8 mouse cellular contexts compared by ENCODE assay signal in the genomic region with DNA sequence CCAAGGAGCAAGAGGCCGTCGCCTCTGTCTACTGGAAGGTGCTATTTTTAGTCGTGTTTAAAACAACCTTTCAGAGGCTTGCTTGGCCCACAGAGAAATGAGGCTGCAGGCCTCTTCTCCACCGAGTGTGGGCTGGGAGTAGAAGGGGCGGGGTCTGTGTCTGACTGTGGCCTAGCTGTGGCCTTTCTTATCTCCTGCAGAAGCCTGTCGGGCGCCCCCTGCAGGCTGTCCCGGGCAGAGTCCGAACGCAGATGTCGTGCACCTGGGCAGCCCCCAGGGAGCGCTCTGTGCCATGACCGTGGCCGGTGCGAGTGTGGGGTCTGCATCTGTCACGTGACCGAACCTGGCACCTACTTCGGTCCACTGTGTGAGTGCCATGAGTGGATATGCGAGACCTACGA. TPM values are rescaled to one million over a fixed set of nuclear protein-coding genes. Genes with fewer than 3 reads are reported as not detected.
DNase-seq lines count a peak whose midpoint lies in the region; ATAC-seq lines count a peak whose summit lies in the region.

No protein-coding gene starts in this region.

- H3K27ac ChIP-seq in liver, embryonic 11.5 days (ENCODE audit: low read depth, low read length): no peak overlapping the region

- H3K4me1 ChIP-seq in liver, embryonic 11.5 days (replicated peaks; ENCODE audit: control insufficient read depth, insufficient read depth, low read length): no peaks in the 10 kb centered on the region

- peak; percentile 92 for DNase-seq in ES-CJ7 (ENCODE audit: low read depth, low spot score)
- peak; percentile 49 for DNase-seq in adrenal gland, postnatal 10 days
- peak; percentile 70 for DNase-seq in embryo, embryonic 9.5 days (ENCODE audit: extremely low spot score)
- DNase-seq in gastrocnemius, postnatal 4 days (ENCODE audit: low spot score in 2 of 2): peak; percentile 14 to 19
- DNase-seq in kidney, adult 8-10 months: peak; percentile 3 to 7
- DNase-seq in liver, embryonic 11.5 days (ENCODE audit: low spot score): peak; percentile 46
- peak; percentile 56 for DNase-seq in retina, embryonic 14.5 days (ENCODE audit: low spot score)

- peak; percentile 77 for ATAC-seq in liver, embryonic 11.5 days (replicated peaks; ENCODE audit: low FRiP score)
- ATAC-seq in monocyte, adult 5-6 weeks (replicated peaks; ENCODE audit: insufficient number of reproducible peaks, low FRiP score, low TSS enrichment, poor library complexity, severe bottlenecking): no peak

- H3K36me3 ChIP-seq in liver, embryonic 11.5 days (ENCODE audit: control insufficient read depth, insufficient read depth, low read length): no peaks in the 10 kb centered on the region

- H3K27me3 ChIP-seq in liver, embryonic 11.5 days (replicated peaks; ENCODE audit: control insufficient read depth, insufficient read depth, low read length): no peaks in the 10 kb centered on the region

- no peak overlapping the region for H3K4me2 ChIP-seq in liver, embryonic 11.5 days

- no peaks in the 10 kb centered on the region for H3K9me3 ChIP-seq in liver, embryonic 11.5 days (ENCODE audit: control insufficient read depth, low read length)

- H3K4me3 ChIP-seq in liver, embryonic 11.5 days (ENCODE audit: low read depth, low read length): no peak overlapping the region

- H3K9ac ChIP-seq in liver, embryonic 11.5 days (ENCODE audit: low read depth, low read length): no peak overlapping the region

- WGBS in liver, embryonic 11.5 days: 22% methylated on average over 20 of the region's 20 CpGs

RNA-seq across cellular contexts. Expression of gene Itgbl1, which starts 1.3 kb away (rescaled TPM):
- 1 to 10 TPM; 1.7 to 3.1 TPM for total RNA-seq in adrenal gland, postnatal 10 days (2021)
- 1 to 10 TPM; 3.1 to 5.6 TPM for total RNA-seq in gastrocnemius, postnatal 4 days (2021)
- polyA plus RNA-seq in liver, embryonic 11.5 days (2014; fragmentation: Nextera tagmentation; extraction: Ambion mirVana): 0.08 TPM in 1 of 2 replicates, not detected in the other
- total RNA-seq in monocyte, adult 5-6 weeks (2017): not detected in 3 replicates

RNA-seq across cellular contexts. Expression of gene Nalcn, which starts 34.1 kb away (rescaled TPM):
- 1 to 10 TPM; 4.0 to 5.1 TPM for total RNA-seq in adrenal gland, postnatal 10 days (2021)
- total RNA-seq in gastrocnemius, postnatal 4 days (2021): under 1 TPM; 0.31 to 0.37 TPM
- polyA plus RNA-seq in liver, embryonic 11.5 days (2014; fragmentation: Nextera tagmentation; extraction: Ambion mirVana): 0.07 and 0.13 TPM in 2 replicates
- not detected in 3 replicates for total RNA-seq in monocyte, adult 5-6 weeks (2017)

Comparison
In these comparisons a context has a peak if more than half of its experiments do, and no peak if none do; other contexts are left out.
1. DNase-seq: peak in every context shown above with its lines; median percentile 92 in ES-CJ7; 70 in embryo, embryonic 9.5 days; 56 in retina, embryonic 14.5 days; 49 in adrenal gland, postnatal 10 days; 46 in liver, embryonic 11.5 days; 16 in gastrocnemius, postnatal 4 days; 5 in kidney, adult 8-10 months.